Mouse (Mus musculus) liver, postnatal 0 days (tissue): Measurements from ENCODE around the gene Ugt1a9. TPM values are rescaled to one million over a fixed set of nuclear protein-coding genes. Genes with fewer than 3 reads are reported as not detected.
"Not testable (repeated sequence)": the region's sequence is repeated elsewhere in the genome, so short reads cannot be mapped to it uniquely, and the experiment has no call there.

Experiments
- ATAC-seq: fragments of 200-750 bp; cut with Nextera tagmentation; 2 replicates; pipeline ENCODE4 v1.8.0; 2017; ENCODE audit warnings: mild to moderate bottlenecking, moderate library complexity
- DNase-seq: peaks from one replicate; pipeline ENCODE4 v3.0.0-alpha.2; 2016
- H3K27ac ChIP-seq: fragments of 300-500 bp; sonication (generic); 2 replicates; pipeline ENCODE4 v1.5.1; 2014; ENCODE audit warnings: antibody characterized with exemption, moderate library complexity, mild to moderate bottlenecking, low read depth
- H3K27me3 ChIP-seq: fragments of 300-500 bp; sonication (generic); 2 replicates; pipeline ENCODE4 v1.6.1; 2014; ENCODE audit warnings: low read length, control low read depth, mixed read lengths; ENCODE audit not compliant: insufficient read depth
- H3K36me3 ChIP-seq: fragments of 300-500 bp; sonication (generic); replicated peaks from 2 replicates; pipeline ENCODE4 v1.6.1; 2014; ENCODE audit warnings: mild to moderate bottlenecking, control low read depth, low read length, moderate library complexity, mixed read lengths; ENCODE audit not compliant: insufficient read depth
- H3K4me1 ChIP-seq: fragments of 300-500 bp; sonication (generic); 2 replicates; pipeline ENCODE4 v1.6.1; 2014; ENCODE audit warnings: antibody characterized with exemption, mild to moderate bottlenecking, control low read depth; ENCODE audit not compliant: insufficient read depth
- H3K4me2 ChIP-seq: fragments of 300-500 bp; sonication (generic); 2 replicates; pipeline ENCODE4 v1.6.1; 2014; ENCODE audit warnings: low read depth, mild to moderate bottlenecking, low read length, moderate library complexity, mixed read lengths
- H3K4me3 ChIP-seq: fragments of 300-500 bp; sonication (generic); 2 replicates; pipeline ENCODE4 v1.5.1; 2014; ENCODE audit warnings: low read depth, low read length
- H3K9ac ChIP-seq: fragments of 300-500 bp; sonication (generic); replicated peaks from 2 replicates; pipeline ENCODE4 v1.6.1; 2014; ENCODE audit warnings: mild to moderate bottlenecking, moderate library complexity
- H3K9me3 ChIP-seq: fragments of 300-500 bp; sonication (generic); 2 replicates; pipeline ENCODE4 v1.6.1; 2016; ENCODE audit warnings: mild to moderate bottlenecking, control low read depth, low read length, mixed read lengths
- CTCF ChIP-seq: sonication (generic); IDR thresholded peaks from 2 replicates; pipeline ENCODE4 v1.5.1; 2016; ENCODE audit warnings: antibody characterized with exemption, low read depth
- EP300 ChIP-seq: IDR thresholded peaks from 2 replicates; pipeline ENCODE4 v1.6.1; 2016; ENCODE audit warnings: antibody characterized with exemption, low read depth, mild to moderate bottlenecking
- WGBS: fragments of 180-500 bp; shearing (Covaris S2); extraction: QIAGEN DNeasy Blood & Tissue Kit; methylation state at CpG from one replicate; pipeline ENCODE4 v1.1.7; 2014; ENCODE audit not compliant: insufficient replicate concordance; 5-methylcytosine and 5-hydroxymethylcytosine counted together
- polyA plus RNA-seq: library from polyadenylated mRNA; unstranded; fragments of >200 nt; fragmentation: Nextera tagmentation; extraction: Ambion mirVana; gene quantifications from 2 replicates; pipeline ENCODE4 v1.2.1, GENCODE M21; 2015

Ugt1a9 gene
- polyA plus RNA-seq, 1 experiment from 2014 or later, result 0.54 TPM

DNA sequence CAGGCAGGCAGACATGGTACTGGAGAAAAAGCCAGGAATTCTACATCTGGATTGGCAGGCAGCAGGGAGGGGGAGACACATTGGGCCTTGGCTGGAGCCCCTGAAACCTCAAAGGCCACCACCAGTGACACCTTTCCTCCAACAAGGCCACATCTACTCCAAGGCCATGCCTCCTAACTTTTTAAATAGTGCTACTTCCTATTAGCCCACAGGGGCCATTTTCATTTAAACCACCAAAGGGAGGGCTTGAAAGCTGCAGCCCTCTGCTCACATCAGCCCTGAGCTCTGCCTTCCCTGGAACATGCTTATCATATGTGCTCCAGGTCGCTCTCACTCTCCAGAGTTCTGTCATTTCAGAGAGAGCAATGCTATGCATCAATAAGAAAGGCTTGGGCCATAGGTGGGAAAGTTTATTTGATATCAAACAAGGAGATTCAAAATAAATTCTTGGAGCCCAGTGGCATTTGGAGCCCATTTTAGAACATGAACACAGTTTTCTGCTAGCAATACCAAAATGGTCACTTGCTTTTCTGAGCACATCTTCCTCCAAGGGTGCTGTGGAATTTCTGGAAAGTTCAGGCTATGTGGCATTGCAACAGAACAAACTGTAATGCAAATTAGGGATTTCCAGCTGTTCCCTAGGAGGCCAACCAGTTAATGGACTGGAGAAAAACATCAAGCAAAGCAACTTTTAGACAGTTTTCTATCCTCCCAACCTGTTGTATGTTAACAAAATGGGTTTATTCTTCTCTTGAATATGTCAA lies 34.2 kb downstream of the Ugt1a9 start:
- peak overlapping the region; percentile 56 for H3K4me2 ChIP-seq
- no peak overlapping the region for H3K9ac ChIP-seq
- ATAC-seq (no peak), DNase-seq (no peak)
- H3K4me1 ChIP-seq, result peaks cover 8% of the 10 kb centered on the region; the same call in 1 of the 2 replicates
- no peaks in the 10 kb centered on the region for H3K9me3 ChIP-seq
- H3K36me3 ChIP-seq, result no peaks in the 10 kb centered on the region
- TF ChIP-seq EP300, result no peak
- H3K27me3 ChIP-seq, result no peaks in the 10 kb centered on the region
- WGBS, result 79% methylated on average over 1 of the region's 1 CpGs
- peak overlapping the region; percentile 11; the same call in 1 of the 2 replicates for H3K27ac ChIP-seq
- no peak overlapping the region for H3K4me3 ChIP-seq

GRCm38 (mm10) chr1:88105656-88106055 lies 35.1 kb downstream of the Ugt1a9 start:
- 37% methylated on average over 2 of the region's 2 CpGs for WGBS
- TF ChIP-seq CTCF (no peak), EP300 (no peak)
- Histone ChIP-seq H3K9ac (no peak overlapping the region), H3K27ac (peak overlapping the region; percentile 62; the same call in 1 of the 2 replicates), H3K9me3 (no peaks in the 10 kb centered on the region), H3K4me1 (peaks cover 8% of the 10 kb centered on the region; the same call in 1 of the 2 replicates), H3K27me3 (no peaks in the 10 kb centered on the region), H3K4me3 (no peak overlapping the region), H3K4me2 (peak overlapping the region; percentile 29; the same call in 1 of the 2 replicates), H3K36me3 (no peaks in the 10 kb centered on the region)
- no peak for ATAC-seq
- no peak for DNase-seq

DNA sequence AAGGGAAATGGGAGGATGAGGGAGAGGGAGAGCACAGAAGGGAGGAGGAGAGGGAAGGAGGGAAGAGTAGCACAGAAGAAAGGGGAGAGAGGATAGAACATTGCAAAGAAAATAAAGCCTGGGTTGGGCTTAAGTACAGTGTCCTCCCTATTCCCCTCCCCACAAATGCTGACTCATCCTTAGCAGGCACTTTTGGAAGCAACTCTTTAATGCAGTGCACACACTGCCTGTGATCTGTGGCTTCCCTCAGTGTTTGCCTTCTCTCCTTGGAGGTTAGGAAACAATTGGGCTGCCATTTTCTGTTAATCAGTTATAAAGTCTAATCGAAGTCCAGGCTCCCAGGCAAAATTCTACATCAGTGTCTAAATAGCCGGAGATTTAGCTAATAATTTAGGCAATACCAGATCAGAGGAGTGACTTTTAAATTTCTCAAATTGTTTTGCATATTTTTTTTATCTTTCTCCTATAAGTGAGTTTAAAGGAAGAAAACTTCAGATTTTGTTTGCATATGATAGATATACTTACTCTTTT lies 38.5 kb downstream of the Ugt1a9 start:
- ATAC-seq, result peak; percentile 97
- not testable (repeated sequence) for H3K4me2 ChIP-seq, DNase-seq, H3K27ac ChIP-seq, H3K4me3 ChIP-seq, H3K9ac ChIP-seq, H3K36me3 ChIP-seq, H3K27me3 ChIP-seq, H3K4me1 ChIP-seq, H3K9me3 ChIP-seq
- 45% methylated on average over 2 of the region's 2 CpGs for WGBS

- DNase-seq, H3K36me3 ChIP-seq, H3K9me3 ChIP-seq, H3K4me3 ChIP-seq, H3K9ac ChIP-seq, H3K27me3 ChIP-seq, H3K4me1 ChIP-seq: not testable (repeated sequence)
- WGBS, result 58% methylated on average over 2 of the region's 2 CpGs
- H3K4me2 ChIP-seq, result peak overlapping the region; percentile 22; the same call in 1 of the 2 replicates
- ATAC-seq, result peak; percentile 46; the same call in 1 of the 2 replicates
- H3K27ac ChIP-seq, result peak overlapping the region; percentile 39; the same call in 1 of the 2 replicates
These were observed 39.0 kb downstream of the Ugt1a9 start for GRCm38 (mm10) chr1:88109604-88110003.

GRCm38 (mm10) chr1:88112769-88113168 lies 42.2 kb downstream of the Ugt1a9 start:
- not testable (repeated sequence) for H3K27me3 ChIP-seq, H3K4me1 ChIP-seq, H3K4me2 ChIP-seq, H3K27ac ChIP-seq, H3K9ac ChIP-seq, H3K9me3 ChIP-seq, ATAC-seq, H3K4me3 ChIP-seq, DNase-seq, H3K36me3 ChIP-seq
- 77% methylated on average over 6 of the region's 6 CpGs for WGBS

DNA sequence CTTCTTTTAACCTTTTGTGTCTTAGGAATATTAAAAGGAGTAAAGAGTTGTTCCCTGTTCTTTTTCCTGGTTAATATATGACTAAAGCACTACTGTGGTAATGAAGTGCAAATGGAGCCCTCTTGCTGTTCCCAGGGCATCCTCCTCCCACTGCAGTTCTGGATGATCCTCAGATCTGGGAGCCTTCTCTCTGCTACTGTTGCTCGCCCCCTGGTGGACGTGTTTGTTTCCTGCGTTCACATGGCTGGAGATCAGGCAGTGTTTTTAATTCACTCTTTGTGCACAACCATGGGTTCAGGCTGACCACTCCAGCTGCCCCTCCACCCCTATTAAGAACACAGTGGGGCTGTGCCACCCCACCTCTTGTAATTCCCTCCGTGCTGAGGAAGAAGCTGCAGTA lies 50.0 kb downstream of the Ugt1a9 start:
- H3K27me3 ChIP-seq, H3K4me1 ChIP-seq, H3K4me2 ChIP-seq, DNase-seq, H3K27ac ChIP-seq, H3K4me3 ChIP-seq, H3K9ac ChIP-seq, H3K9me3 ChIP-seq, H3K36me3 ChIP-seq: not testable (repeated sequence)
- peak; percentile 49 for ATAC-seq
- peak; percentile 51 for TF ChIP-seq CTCF
- WGBS, result 17% methylated on average over 4 of the region's 4 CpGs
